12 mouse cellular contexts compared by ENCODE assay signal in the genomic region with DNA sequence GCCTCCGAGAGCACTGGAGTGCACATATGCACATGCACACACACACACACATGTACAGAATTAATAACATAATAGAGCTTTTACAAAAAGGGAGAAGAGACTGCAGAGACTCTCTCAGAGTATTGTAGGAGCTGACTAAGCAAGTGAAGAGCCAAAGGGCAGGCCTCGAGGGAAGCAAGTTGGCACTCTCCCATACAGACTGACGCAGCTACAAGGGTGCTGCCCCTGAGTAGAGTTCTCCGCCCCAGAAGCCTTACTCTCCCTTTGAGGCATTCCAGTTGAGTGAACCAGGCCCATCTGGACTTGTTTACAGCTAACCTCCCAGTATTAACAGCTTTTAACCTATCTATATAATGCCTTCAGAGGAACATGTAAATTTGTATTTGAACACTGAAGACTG. TPM values are rescaled to one million over a fixed set of nuclear protein-coding genes. Genes with fewer than 3 reads are reported as not detected.
DNase-seq lines count a peak whose midpoint lies in the region; ATAC-seq and TF ChIP-seq lines count a peak whose summit lies in the region.
"Had no signal": no experiment of that assay in that cellular context is flagged by ENCODE, and none has a peak within 500 bp of the region (broad histone marks: within the 10 kb centered on the region; RNA-seq: fewer than 3 reads in every experiment).

No protein-coding gene starts in this region.

- DNase-seq in layer of hippocampus, adult 2 months (ENCODE audit: low spot score in 2 of 2), result no peak
- no peak for DNase-seq in layer of hippocampus, postnatal 25 days (ENCODE audit: extremely low spot score in 1 of 2, low spot score in 1 of 2)
- peak; percentile 51 for DNase-seq in fibroblast of lung, adult 2 months (ENCODE audit: low read depth)
- peak; percentile 86 for DNase-seq in kidney, adult 8-10 months
- no peak for DNase-seq in right cerebral cortex, postnatal 4 days
- no peak for DNase-seq in left cerebral cortex, adult 8-10 months (ENCODE audit: low spot score in 2 of 2)
- DNase-seq: liver, embryonic 13.5 days had no signal

- H3K4me1 ChIP-seq in forebrain, embryonic 12.5 days, result no peaks in the 10 kb centered on the region
- H3K4me1 ChIP-seq: heart, embryonic 13.5 days; liver, embryonic 13.5 days had no signal

- no peak overlapping the region for H3K4me3 ChIP-seq in layer of hippocampus, adult 2 months
- no peak overlapping the region for H3K4me3 ChIP-seq in myocyte
- H3K4me3 ChIP-seq in forebrain, embryonic 12.5 days (replicated peaks), result no peak overlapping the region
- H3K4me3 ChIP-seq: heart, embryonic 13.5 days; liver, embryonic 13.5 days had no signal

- no peaks in the 10 kb centered on the region for H3K79me2 ChIP-seq in myocyte (ENCODE audit: control insufficient read depth, insufficient read depth)

- no peak overlapping the region for H3ac ChIP-seq in myocyte (ENCODE audit: control insufficient read depth, insufficient read length)

- H3K4me2 ChIP-seq in myocyte (ENCODE audit: low read depth), result peak overlapping the region; percentile 10
- H3K4me2 ChIP-seq in forebrain, embryonic 12.5 days, result no peak overlapping the region
- H3K4me2 ChIP-seq: heart, embryonic 13.5 days; liver, embryonic 13.5 days had no signal

- H3K36me3 ChIP-seq in myocyte (ENCODE audit: control insufficient read depth, insufficient read depth), result no peaks in the 10 kb centered on the region
- no peaks in the 10 kb centered on the region for H3K36me3 ChIP-seq in forebrain, embryonic 12.5 days (replicated peaks)
- H3K36me3 ChIP-seq: heart, embryonic 13.5 days; liver, embryonic 13.5 days had no signal

- TF ChIP-seq POLR2A in myocyte (IDR thresholded peaks at IDR 0.05; ENCODE audit: insufficient read length, low read depth), result no peak

- ATAC-seq in forebrain, embryonic 12.5 days (ENCODE audit: low FRiP score), result no peak

- no peak overlapping the region for H3K9ac ChIP-seq in forebrain, embryonic 12.5 days
- H3K9ac ChIP-seq: heart, embryonic 13.5 days; liver, embryonic 13.5 days had no signal

- no peaks in the 10 kb centered on the region for H3K27me3 ChIP-seq in myocyte (ENCODE audit: control insufficient read depth, insufficient read depth, insufficient read length)
- no peaks in the 10 kb centered on the region for H3K27me3 ChIP-seq in forebrain, embryonic 12.5 days
- H3K27me3 ChIP-seq: heart, embryonic 13.5 days; liver, embryonic 13.5 days had no signal

- no peak for TF ChIP-seq CTCF in layer of hippocampus, adult 2 months (conservative IDR thresholded peaks at IDR 0.05)

- no peaks in the 10 kb centered on the region for H3K9me3 ChIP-seq in forebrain, embryonic 12.5 days
- H3K9me3 ChIP-seq: heart, embryonic 13.5 days; liver, embryonic 13.5 days had no signal

- H3K27ac ChIP-seq in layer of hippocampus, adult 2 months, result peak overlapping the region; percentile 23; the same call in 1 of the 2 replicates
- H3K27ac ChIP-seq in forebrain, embryonic 12.5 days, result no peak overlapping the region
- H3K27ac ChIP-seq: heart, embryonic 13.5 days; liver, embryonic 13.5 days had no signal

- WGBS in forebrain, embryonic 12.5 days, result 92% methylated on average over 4 of the region's 4 CpGs

TF ChIP-seq in myocyte, 11 proteins besides CTCF, POLR2A, EP300 and RAD21:
- TF ChIP-seq E2F4 (IDR thresholded peaks at IDR 0.05; ENCODE audit: insufficient read depth), result no peak
- TF ChIP-seq SRF (IDR thresholded peaks at IDR 0.05; ENCODE audit: control insufficient read depth, insufficient read length, low read depth), result no peak
- TF ChIP-seq MYOG (IDR thresholded peaks at IDR 0.05; ENCODE audit: control insufficient read depth in 1 of 3, insufficient read depth in 1 of 3, insufficient read length in 2 of 3, low read depth in 2 of 3), result no peak
- TF ChIP-seq POLR2AphosphoS2 (IDR thresholded peaks at IDR 0.05; ENCODE audit: insufficient read length, low read depth), result no peak
- TF ChIP-seq TCF12 (IDR thresholded peaks at IDR 0.05; ENCODE audit: insufficient read depth, poor library complexity, severe bottlenecking), result no peak
- no peak for TF ChIP-seq TCF3 (IDR thresholded peaks at IDR 0.05; ENCODE audit: insufficient read length, low read depth)

RNA-seq across cellular contexts. Expression of a gene that starts 54.4 kb away (rescaled TPM):
- total RNA-seq in layer of hippocampus, adult 2 months (2021), result not detected
- not detected for total RNA-seq in layer of hippocampus, postnatal 25 days (2021)
- polyA plus RNA-seq in myocyte (2012; fragmentation: generic; extraction: Trizol), result not detected
- polyA plus RNA-seq in forebrain, embryonic 12.5 days (2016; fragmentation: Nextera tagmentation; extraction: Ambion mirVana), result not detected in 2 replicates
- not detected for total RNA-seq in left cerebral cortex, adult 8-10 months (2022)
- total RNA-seq: neutrophil, adult 5-6 weeks had no signal
- polyA plus RNA-seq: heart, embryonic 13.5 days; liver, embryonic 13.5 days; thymus, postnatal 0 days had no signal

Comparison
In these comparisons a context has a peak if more than half of its experiments do, and no peak if none do; other contexts are left out.
1. DNase-seq: peak in fibroblast of lung, adult 2 months (single experiment) and kidney, adult 8-10 months (2 of 2); none in layer of hippocampus, adult 2 months (0 of 2), layer of hippocampus, postnatal 25 days (0 of 2), right cerebral cortex, postnatal 4 days (single experiment) and left cerebral cortex, adult 8-10 months (0 of 2).